Mouse (Mus musculus) layer of hippocampus, adult 9-11 months (tissue): ENCODE measurements around the gene Prdm8.

Source experiments
- DNase-seq: peaks from one replicate; pipeline ENCODE4 v3.0.0; 2022

Prdm8 gene

DNA sequence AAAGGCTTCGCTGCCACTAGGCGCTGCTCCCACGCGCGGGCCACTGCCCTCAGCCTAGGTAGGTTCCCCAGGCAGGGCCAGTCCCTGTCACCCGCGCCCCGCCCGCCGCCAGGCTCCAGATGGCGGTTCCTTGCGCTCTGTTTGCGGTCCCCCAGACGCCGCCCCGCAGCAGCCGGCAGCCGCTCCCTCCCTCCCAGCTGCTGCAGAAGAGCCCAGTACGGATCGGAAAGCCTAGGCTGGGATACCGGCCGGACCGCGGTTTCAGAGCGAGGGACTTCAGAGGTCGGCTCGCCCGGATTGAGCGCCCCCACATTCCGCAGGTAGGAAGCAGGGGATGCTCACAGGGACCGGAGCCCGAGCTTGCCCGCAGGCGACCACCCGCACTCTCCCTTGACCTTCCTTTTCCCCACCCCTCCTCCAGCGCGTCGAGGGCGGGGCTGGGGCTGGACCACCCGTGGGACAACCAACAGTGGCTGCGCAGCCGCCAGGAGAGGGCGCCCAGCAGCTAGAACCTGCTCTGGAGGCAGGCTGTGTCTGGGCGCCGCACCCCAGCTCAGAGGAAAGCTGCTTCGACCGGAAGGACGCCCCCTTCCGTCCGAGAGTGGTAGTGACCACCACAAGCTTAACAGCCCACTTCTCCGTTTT lies at the start of gene Prdm8:
Gene Prdm8, plus strand, starts transcription at position 19 of the 645 bp plus-strand sequence.
- DNase-seq: peak; percentile 83

DNA sequence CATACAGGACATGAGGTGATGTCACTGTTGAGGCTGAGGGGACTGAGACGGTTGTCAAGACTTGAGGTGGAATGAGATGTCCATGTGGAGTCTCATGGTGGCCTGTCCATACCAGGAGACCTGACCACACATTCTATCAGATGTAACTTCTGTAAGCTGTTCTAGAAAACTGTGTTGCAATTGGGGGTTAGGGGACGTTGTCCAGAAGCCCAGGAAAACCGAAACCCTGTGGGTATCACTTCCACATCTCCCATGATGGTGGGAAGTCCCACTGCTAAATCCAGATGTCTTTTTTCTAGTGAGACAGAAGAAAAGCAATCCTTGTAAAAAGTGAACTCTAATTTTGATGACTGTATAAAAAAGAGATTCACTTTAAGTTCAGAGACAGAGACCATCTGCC lies 39.9 kb upstream of the Prdm8 start:
- no peak for DNase-seq

DNA sequence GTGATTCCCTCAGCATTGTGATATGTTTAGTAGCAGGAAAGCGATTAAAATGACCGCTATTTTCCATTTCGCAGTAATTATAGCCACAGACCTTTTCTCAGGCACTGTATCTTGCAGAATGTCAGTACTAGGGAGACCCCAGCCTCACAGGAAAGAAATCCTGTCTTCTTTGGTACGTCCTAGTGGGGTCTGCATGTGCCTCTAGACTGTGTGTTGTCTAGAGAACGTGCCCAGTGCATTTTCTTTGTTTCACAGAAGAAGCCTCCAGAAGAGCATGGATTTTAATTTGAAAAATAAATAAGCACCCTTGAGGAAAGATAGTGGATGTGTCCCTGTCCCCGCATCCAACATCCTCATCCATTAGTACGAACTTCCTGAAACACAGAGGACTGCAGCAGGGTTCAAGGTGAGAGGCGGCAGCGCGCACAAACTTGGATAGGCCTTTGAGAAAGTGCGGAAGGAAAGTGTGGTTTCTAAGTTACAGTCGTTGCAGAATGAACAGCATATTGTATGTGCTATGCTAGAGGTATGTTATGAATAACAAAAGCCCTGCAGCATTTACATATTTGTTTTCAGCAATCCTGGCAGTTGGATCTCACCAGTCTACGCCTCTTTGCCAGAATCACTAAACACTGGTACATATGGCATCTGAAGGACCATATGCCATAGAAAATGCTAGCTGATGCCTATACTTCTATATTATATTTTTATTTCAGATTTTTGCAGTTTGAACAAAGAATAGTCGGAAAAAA lies 28.3 kb upstream of the Prdm8 start:
- DNase-seq: peak; percentile 40

DNA sequence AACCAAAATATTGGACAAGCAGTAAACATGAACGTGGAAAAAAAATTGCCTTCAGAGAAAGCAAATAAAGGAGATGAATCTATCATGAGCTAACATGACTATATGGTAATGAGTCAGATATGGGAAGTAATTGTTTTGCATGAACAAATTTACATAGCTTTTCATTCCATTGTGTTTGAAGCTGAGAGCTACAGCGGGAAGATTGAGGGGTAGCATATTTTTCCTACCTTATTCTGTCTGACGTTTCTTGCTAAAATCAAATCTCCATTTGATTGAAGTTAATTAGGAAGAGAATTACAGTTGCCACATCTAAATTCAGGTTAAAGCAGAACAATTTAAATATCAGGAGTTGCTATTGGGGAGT lies 27.7 kb upstream of the Prdm8 start:
- DNase-seq: no peak

DNA sequence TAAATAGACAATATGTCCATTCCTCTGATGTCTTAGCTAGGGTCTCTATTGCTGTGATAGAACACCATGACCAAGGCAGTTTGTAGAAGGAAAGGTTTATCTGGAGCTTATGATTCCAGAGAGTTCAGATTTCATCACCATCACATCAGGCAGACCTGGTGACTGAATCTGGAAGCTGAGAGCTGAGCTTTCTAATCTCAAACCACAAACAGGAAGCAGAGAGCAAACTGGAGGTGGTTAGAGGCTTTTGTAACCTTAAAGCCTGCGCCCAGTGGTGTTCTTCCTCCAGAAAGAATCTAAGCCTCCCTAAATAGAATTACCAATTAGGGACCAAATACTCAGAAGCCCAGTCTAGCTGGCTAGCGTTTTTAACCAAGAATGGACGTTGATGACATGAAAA lies 20.1 kb upstream of the Prdm8 start:
- DNase-seq: no peak

DNA sequence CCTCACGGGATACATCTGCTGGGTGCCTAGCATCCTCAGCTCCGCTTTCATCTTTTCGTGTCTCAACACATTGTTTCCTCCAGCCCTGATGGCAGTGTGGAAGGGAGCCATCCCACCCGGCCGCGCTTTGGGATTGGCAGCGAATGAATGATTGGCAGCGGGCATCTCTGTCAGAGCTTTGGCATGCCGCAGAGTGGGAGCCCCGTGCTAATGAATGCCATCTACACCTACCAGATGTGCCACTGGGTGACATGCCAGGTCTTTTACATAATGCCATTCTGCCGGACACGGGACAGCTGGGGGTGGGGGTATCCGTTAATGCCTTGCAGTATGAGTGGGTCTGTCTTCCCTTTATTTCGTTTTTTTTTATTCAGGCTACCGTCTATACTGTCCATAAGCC lies 882 bp upstream of the Prdm8 start:
- no peak for DNase-seq

DNA sequence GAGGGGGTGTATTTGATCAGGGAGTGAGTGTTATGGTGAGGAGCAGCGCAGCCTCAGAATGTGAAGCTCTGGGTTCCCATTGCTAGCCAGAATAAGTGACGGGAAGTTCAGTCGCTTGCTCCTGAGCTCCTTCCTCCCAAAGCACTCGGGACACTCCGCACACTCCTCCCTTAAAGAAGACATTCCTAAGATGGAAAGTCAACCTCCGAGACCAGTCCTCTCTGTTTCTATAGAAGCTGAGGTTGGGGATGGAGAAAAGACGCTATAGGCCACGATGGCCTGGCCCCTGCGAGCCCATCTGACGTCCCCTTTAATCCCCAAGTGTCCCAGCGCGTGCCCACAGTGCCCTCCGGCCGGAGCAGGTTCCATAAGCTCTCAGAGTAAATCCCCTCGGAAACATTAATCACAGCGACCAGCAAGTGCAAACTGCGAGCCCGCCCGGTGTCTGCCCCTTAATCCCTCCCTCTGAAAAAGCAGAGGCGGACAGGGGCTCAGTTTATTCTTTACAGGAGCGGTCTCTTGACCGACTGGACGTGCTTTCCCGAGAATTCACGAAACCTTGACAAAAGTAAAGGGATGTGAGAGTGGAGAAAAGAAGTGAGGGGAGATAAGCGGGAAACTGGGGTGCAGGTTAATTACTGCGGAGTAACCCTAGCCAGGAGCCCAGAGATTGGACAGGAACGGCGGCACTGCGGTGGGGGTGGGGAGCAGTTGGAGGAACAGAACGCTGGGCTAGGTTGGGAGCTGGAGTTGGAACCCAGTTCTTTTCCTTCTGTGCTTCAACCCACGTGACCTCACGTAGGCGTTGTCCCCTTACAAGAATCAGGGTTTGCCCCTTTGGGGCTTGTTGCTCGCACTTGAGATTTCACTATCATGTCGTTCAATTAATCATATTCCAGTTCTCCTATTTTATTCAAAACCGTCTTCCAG lies 1.6 kb downstream of the Prdm8 start:
- DNase-seq: no peak

DNA sequence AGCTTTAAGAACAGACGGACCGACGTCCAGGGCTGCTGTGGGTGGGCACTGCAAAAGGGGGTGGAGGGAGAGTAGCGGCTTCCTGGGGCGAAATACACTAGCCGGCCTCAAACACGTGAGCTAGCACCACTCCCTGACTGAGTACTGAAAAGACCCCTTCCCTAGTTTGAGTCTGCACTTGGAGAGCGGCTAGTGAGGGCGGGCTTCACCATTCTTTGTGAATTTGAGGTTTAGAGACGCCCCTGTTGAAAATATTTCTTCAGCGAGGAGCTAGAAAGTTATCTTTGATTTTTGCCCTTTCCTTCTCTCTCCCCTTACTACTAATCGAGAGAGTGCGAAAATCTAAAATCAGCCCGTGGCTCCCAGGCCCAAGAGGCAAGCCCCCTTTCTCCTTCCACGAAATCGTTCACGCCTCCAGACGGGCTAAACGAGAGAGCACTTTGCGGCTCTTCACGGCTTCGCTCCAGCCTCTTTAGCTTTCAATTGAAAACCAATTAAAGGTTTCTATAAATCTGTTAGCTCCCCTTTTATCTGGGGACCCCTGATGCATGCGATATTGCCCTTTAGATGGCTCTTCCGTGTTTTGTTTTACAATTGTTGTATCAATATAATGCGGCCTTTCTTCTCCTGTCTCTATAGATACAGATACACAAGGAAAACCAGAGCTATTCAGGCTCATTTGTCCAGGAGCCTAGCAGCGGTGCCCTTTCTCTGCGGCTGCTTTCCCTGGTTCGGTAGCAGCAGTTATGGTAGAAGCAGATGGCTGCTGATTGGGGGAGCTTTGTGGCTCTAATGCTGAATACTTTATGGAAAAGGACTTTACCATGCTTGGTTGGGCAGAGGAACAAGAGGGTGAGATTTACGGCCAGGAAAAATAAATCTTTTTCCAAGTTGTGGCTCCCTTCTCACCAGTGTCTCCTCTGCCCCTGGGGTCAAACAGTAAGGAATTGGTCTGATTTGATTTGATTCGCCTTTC lies 2.7 kb downstream of the Prdm8 start:
- no peak for DNase-seq

DNA sequence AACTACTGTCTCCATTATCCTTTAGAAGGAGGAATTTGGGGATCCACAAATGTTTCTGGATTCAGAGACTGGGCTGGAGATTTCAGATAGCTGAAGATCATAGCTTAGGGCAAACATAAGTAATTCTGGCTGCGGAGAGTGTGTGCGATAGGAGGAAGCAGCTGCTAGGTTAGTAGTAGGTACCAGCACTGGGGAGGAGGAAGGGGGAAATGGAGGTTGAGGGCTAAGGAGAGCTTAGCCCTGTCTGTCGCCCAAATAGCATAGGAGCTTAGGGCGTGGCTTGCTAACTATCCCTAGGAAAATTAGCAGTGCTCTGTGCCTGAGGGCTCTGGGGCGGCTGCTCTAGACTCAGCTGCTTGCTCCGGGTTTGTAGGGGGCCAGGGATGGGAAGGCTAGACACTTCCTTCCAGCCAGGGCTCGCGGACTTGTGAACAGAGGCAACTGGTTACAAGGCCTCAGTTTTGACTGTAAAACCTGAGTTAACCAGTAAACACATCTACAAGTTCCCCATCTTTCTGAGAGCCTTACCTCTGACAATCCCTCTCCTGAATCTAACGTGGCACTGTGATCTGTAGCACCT lies 4.7 kb downstream of the Prdm8 start:
- no peak for DNase-seq

DNA sequence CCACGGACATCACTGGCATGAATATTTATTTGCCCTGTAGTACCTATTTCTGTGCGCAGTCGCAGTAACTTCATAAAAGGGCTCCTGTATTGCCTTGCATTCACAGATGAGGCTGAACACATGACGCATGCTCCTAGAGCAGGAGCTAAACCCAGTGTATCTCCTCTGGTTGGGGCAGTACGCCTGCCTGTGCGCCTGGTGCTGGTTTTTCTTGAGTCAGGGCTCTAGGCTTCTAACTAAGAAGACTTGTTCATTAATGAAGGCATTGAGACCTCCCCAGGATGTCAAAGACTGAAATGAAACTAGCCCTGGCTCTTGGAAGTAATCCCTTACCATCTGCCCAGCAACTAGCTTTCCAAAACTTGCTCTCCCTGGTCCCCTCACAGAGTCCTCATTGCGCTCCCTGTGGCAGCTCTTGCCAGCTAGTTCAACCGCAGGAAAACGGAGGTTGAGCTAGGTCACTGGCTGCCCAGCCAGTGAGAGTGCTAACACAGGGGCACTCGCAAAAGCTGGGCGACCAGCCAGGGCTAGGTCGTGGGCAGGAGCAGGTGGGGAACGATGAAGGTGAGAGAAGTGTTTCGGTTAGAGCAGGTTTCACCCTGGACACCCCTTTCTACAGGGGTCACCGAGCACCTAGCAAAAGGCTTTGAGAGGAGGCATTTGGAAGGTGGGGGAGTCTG lies 5.6 kb downstream of the Prdm8 start:
- no peak for DNase-seq

DNA sequence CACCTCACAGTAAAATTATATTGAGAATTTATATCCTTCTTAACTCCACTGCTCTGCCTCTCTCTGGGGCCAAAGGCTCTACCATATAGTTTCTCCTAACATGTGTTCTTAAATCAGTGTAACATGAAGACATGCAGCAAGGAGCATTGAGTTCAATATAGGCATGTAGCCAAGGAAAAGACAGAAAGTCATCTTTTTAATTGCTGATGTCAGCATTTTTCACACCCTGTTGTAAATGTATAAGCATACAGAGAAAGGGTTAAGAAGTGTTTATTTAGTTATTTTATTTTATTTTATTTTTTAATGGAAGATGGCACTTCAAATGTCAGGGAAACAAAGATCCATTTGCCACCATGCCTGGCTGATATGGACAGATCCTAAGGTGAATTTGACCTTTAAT lies 6.7 kb downstream of the Prdm8 start:
- no peak for DNase-seq

DNA sequence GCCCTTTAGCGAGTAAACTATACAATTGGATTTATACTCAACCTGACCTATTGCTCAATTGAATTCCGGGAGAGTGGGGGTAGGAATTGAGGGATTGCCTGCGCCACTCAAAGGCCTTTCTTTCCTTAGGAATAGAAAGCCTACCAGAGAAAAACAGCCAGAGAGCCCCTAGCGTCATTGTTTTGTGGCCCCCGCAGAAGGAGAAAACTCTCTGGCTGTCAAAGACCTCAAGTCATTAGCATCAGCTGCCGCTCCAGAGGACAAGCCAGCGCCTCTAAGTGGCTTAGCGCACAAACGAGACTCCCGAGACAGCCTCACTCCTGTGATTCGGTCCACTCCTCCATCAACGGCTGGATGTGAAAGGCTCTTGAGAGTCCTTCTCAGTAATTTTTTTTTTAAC lies 12.6 kb downstream of the Prdm8 start:
- no peak for DNase-seq

DNA sequence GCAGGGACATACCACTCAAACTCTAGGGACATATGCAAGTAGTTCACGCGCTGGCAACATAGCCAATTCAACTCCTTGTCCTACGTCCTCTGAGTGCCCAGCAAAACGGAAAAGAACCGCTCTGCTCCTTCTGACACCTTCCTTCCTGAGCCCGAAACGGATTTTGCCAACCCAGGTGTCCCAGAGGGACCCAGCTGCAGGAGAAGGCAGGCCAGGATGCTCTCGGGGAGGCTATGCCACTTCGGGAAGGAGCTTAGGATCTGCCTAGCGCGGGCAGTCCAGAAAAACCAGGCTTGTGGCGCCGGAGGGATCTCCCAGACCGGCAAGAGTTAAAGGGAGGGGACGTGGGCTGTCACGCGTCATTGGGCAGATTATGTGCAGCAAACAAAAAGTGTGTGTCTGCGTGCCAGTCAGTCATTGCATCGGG lies 13.5 kb downstream of the Prdm8 start:
- DNase-seq: peak; percentile 73

DNA sequence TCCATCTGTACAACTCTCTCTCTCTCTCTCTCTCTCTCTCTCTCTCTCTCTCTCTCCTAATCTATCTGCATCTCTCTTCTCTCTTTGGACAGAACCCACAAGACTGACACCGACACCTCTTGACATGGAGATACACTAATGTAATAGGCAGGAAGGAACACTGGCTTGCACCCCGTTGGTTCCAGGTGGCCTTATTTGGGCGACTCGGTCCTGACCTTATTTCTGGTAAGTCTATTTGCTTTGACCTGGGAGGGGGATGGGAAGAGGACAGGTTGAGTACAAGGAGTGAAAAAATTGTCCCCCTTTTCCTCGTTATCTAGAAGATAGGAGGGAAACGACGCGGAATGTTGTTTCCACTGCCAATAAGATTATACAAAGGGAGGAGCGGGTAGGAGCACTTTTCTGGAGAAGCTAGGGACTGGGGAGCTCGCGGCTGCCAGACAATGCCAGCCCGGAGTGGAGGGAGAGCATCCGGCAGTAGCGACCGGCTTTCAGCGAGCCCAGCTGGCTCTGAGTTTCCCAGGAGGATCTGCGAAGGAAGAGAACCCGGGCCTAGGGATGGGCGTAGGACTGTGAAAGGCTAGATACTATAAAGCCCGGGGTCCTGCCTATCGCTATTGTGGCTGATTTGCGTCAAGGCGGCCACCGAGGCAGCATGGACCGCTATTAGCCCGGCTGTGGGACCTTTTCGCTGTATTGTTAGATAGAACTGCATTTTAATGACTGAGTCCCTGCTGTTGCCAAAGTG lies 14.1 kb downstream of the Prdm8 start:
- DNase-seq: no peak

DNA sequence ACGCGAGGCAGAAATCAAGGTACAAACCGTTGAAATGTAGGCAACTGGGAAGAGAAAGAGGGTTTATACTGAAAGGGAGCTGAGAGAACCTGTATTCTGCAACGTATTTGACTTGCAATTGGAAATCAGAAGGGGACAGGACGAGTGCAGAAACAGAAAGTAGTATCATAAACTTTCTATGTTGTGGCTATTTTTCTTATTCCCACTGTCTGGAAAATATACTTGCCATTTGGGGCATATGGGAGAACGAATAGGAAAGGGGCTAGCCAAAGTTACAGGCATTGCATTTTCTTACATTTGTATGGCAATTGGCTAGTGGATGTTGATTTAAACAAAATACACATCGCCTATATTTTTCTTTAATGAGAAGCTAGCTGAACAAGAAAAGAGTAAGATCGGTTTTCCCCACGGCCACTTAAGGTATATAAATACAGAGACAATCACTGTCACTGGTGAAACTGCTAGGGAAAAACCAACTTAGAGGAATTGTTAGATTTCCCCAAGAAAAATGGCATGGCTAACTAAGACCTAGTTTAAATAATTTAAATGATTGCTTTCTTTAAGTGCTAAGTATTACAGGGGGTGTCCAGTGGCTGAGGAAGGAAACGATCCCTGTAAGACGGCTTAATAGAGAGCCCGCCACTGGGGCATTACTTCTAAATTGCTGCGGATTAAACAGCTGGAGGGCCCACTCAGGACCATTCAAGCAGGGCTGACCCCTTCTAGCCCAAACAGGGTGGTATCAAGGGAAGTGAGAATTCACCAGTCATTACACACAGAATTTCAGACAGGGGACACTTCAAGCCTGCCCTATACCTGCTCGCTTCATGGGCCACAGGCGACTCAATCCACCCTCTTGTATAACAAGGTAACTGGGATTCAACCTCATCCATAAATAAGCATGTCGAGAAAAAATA lies 14.9 kb downstream of the Prdm8 start:
- DNase-seq: no peak

DNA sequence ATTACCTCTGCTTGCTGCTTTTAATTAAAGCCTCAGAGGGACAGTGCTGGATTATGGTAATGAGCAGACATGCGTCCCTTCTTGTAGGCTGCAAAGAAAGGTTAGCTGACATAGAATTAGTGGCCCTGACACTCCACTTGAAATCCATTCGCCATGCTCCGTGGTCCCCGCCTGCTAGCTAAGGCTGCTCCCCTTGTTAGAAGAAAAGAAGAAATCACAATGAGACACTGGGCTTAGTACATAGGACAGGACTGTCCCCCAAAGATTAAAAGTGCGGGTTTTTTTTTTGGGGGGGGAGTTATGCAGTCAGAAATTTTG lies 15.6 kb downstream of the Prdm8 start:
- DNase-seq: no peak

DNA sequence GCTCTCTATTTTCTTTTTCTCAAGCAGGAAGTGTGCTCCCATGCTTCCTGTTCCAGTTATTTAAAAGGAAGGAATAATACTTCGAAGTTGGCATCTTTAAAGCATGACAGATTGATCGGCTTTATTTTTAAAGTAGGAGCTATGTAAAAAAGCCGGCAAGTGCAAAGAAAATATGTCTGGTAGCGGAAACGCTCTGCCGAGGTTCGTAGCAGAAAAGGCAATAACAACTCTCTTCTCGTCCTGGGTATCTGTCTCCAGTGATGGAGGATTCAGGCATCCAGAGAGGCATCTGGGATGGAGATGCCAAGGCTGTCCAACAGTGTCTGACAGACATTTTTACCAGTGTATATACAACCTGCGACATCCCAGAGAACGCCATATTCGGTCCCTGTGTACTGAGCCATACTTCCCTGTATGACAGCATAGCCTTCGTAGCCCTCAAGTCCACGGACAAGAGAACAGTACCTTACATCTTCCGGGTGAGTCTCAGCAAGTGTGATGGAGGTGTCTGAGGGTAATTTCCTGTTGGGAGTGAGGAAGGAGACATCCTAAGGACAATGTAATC lies 16.1 kb downstream of the Prdm8 start:
- no peak for DNase-seq

DNA sequence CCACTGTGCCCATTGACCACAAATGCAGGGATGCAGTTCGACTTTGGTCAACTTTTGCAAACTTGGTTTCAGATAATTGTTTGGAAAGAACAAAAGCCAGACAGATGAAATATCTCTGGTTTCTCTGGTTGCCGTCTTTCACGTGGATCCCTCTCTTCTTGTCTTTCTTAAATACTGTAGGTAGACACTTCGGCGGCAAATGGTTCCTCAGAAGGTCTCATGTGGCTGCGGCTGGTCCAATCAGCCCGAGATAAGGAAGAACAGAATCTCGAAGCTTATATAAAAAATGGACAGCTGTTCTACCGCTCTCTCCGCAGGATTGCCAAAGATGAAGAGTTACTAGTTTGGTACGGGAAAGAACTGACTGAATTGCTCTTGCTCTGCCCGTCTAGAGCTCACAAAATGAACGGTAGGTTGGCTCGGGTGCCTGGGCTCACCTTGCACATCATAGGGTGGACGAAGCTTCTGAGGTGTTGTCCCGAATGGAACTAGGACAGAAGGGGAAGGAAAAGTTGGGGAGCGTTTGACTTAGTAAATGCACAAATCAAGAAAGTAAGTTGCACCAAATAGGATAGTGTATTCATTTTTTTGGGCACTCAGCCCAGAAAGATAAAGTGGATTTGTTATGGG lies 17.4 kb downstream of the Prdm8 start:
- no peak for DNase-seq
